Mouse (Mus musculus): ENCODE data around the gene Sectm1b.

GRCm38 (mm10) chr11:121090943-121091342 lies 27.6 kb upstream of the Sectm1b start:
- no peak for TF ChIP-seq GATA1 (IDR thresholded peaks at IDR 0.05; ENCODE audit: low read length)
- no peak for TF ChIP-seq TAL1 (IDR thresholded peaks at IDR 0.05; ENCODE audit: low read length)

All from erythroblast, embryonic 14.5 days (primary cell).